Comparison of ENCODE assay signal across 8 mouse cellular contexts in the genomic region with DNA sequence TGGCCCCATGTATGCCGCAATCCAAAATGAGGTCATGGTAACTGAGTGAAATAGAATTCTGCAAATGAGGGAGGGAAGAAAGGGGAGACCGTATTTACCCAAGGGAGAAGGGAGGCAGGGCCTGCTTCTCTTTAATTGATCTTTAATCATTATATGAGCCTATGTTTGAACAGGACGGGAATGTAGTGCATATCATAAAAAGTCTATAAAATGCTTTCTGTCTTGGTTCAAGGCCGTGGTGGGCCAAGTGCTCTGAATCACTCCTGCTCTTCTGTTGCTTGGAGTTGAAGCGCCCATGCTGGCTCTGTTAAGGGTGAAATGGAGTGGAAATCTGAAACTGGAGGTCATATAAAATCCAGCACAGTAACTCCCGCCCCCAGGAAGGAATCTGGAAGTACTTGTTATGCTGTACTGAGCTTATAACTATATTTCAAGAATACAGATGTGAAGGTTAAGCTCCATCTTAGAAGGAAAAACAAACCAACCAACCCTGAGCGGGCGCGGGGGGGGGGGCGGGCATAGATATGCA. TPM values are rescaled to one million over a fixed set of nuclear protein-coding genes. Genes with fewer than 3 reads are reported as not detected.
DNase-seq lines count a peak whose midpoint lies in the region; ATAC-seq and TF ChIP-seq lines count a peak whose summit lies in the region.

No protein-coding gene starts in this region.

- peaks cover 16% of the 10 kb centered on the region; the same call in 1 of the 2 replicates for H3K4me1 ChIP-seq in limb, embryonic 15.5 days

- no peak overlapping the region; the same call in 1 of the 2 replicates for H3K27ac ChIP-seq in left cerebral cortex, adult 2 months
- H3K27ac ChIP-seq in limb, embryonic 15.5 days: 0 out of 2 replicates have a peak overlapping the region, but pooled peaks have one; percentile 13

- 21% methylated on average over 10 of the region's 10 CpGs for WGBS in limb, embryonic 15.5 days

- TF ChIP-seq CTCF in left cerebral cortex, adult 2 months (IDR thresholded peaks at IDR 0.05): no peak

- intact Hi-C loops in left cerebral cortex, adult 2 months (cut with DNase I): loop anchor here (1.0 to 5.0 kb wide), 3 partner anchors 38 to 81 kb away; no protein-coding TSS in a partner anchor

- peak overlapping the region; percentile 98 for H3K4me2 ChIP-seq in limb, embryonic 15.5 days

- ATAC-seq in limb, embryonic 15.5 days (ENCODE audit: insufficient number of reproducible peaks, low FRiP score, low TSS enrichment, low read depth): no peak

- DNase-seq in left cerebral cortex, adult 2 months (ENCODE audit: extremely low spot score in 1 of 2, low spot score in 2 of 2): no peak
- DNase-seq in left cerebral cortex, adult 9 months (ENCODE audit: low spot score in 2 of 2): no peak
- peak; percentile 41 for DNase-seq in forelimb bud, embryonic 11.5 days (ENCODE audit: low read depth, low spot score)
- peak; percentile 40 for DNase-seq in retina, postnatal 1 day
- DNase-seq in frontal cortex, adult 2 months (ENCODE audit: extremely low spot score in 1 of 2, low spot score in 1 of 2): no peak
- no peak for DNase-seq in cerebellum, postnatal 4 days (ENCODE audit: low spot score in 2 of 2)
- DNase-seq in lung, postnatal 25 days (ENCODE audit: low spot score): no peak

- H3K36me3 ChIP-seq in limb, embryonic 15.5 days: no peaks in the 10 kb centered on the region

- peak overlapping the region; percentile 88 for H3K4me3 ChIP-seq in left cerebral cortex, adult 2 months
- H3K4me3 ChIP-seq in limb, embryonic 15.5 days: peak overlapping the region; percentile 58

- H3K9ac ChIP-seq in limb, embryonic 15.5 days: no peak overlapping the region

- H3K9me3 ChIP-seq in limb, embryonic 15.5 days: no peaks in the 10 kb centered on the region

- H3K27me3 ChIP-seq in limb, embryonic 15.5 days: peaks cover 19% of the 10 kb centered on the region; the same call in 1 of the 2 replicates

RNA-seq across cellular contexts. Expression of gene Trim2, which starts 48.6 kb away (rescaled TPM):
- total RNA-seq in left cerebral cortex, adult 2 months (2021): 100 to 1,000 TPM; 246 to 280 TPM
- 33.4 and 35.9 TPM in 2 replicates for polyA plus RNA-seq in limb, embryonic 15.5 days (2015; fragmentation: Nextera tagmentation; extraction: Ambion mirVana)
- 94.3 and 106 TPM in 2 replicates for polyA plus RNA-seq in frontal cortex, adult 2 months (2012; rRNA removed)

Comparison
In these comparisons a context has a peak if more than half of its experiments do, and no peak if none do; other contexts are left out.
1. DNase-seq: peak in forelimb bud, embryonic 11.5 days (single experiment) and retina, postnatal 1 day (single experiment); none in left cerebral cortex, adult 2 months (0 of 2), left cerebral cortex, adult 9 months (0 of 2), frontal cortex, adult 2 months (0 of 2), cerebellum, postnatal 4 days (0 of 2) and lung, postnatal 25 days (single experiment).